Mouse (Mus musculus) layer of hippocampus, postnatal 14 days (tissue): ENCODE data around the gene Ptx4. TPM values are rescaled to one million over a fixed set of nuclear protein-coding genes. Genes with fewer than 3 reads are reported as not detected.
A peak's percentile ranks its signal among the peaks of the same experiment; 100 is the strongest.

ENCODE experiments used
- DNase-seq, 2 experiments: peaks; one replicate each; pipeline ENCODE4 v3.0.0; 2021 to 2022; ENCODE audit warnings: low spot score in 2 of 2, mixed read lengths in 1 of 2
- long read RNA-seq, 2 experiments: library from polyadenylated mRNA; stranded (forward); transcript quantifications; one replicate each; pipeline ENCODE4 v2.0.0; 2021
- total RNA-seq, 2 experiments: library from RNA; stranded (reverse); gene quantifications; 2 replicates each; pipeline ENCODE4 v1.2.3; 2021

Gene Ptx4
- 1 to 10 TPM; 1.4 to 1.6 TPM for total RNA-seq
- long read RNA-seq, experiment 1, partial matches to known transcripts: 0 of 3 reads
- long read RNA-seq, experiment 1, other reads (novel, unspliced or antisense): 0 of 3 reads
- long read RNA-seq, experiment 2, partial matches to known transcripts: 1 of 2 reads
- long read RNA-seq, experiment 2, other reads (novel, unspliced or antisense): 0 of 2 reads

DNA sequence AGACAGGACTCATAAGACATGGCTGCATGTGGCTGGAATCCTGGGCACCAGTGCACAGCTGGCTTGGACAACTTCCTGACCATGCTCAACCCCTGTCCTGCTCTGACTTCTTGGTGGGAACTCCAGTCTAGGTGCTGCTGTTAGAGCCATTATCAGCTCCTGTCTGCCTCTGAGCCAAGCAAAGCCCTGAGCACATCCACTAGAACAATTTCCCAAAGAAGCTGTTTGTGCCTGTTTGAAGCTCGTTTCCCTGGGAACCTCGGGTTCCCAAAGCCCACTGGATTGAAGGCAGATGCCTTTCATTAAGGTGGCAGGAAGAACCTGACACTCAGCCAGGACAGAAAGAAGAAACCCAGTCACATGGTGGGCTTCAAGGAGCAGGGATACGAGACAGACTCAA, at the start of gene Ptx4:
Gene Ptx4, plus strand, starts transcription at position 355 of the 400 bp plus-strand sequence.
- no peak for DNase-seq

DNA sequence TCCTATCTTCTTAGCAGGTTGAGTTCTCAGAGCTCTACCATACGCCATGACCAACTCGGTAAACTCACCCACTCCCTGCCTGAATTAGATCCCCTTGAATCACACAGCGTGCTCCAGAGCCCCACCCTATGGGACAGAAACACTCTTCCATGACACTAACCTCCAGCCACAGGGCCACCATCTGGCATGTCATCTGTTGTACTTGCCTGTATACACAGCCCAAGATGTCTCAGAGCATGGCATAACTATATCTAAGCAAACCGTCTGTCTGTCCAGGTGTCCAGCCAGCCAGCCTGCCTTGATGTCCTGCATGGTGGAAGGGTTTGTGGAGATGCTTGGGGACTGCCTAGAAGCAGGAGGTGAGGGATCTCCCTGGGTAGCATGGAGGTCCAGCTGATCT, 43.7 kb upstream of the Ptx4 start:
- DNase-seq: no peak

DNA sequence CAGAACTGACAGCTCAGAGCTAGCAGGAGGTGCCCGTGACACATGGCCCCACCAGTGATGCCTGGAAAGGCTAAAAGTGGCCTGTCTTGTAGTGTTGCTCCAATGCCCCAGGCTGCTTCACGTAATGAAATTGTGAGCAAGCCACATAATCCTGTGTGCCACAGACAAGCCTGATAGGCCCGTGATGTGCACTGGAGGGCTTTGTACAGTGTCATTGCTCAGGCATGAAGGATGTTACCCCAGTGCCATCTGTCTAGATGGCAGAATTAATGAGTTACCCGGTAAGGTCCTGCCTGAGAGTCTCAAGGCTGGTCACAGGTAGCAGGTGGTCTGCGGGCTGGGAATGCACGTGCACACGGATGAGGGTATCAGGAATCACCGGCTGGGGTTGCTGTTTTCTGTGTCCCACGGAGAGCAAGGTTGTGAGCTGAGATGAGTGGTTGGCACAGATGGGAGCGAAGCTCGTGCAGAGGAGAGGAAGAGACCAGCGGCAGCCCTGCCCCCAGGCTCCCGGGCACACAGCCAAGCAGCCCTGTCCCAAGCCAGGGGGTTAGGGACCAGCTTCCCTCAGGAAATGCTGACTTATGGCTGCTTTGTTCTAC, 42.7 kb upstream of the Ptx4 start:
- peak; percentile 54 to 60 for DNase-seq

- no peak for DNase-seq
Observed at GRCm38 (mm10) chr17:25080210-25080609, 40.4 kb upstream of the Ptx4 start.

DNA sequence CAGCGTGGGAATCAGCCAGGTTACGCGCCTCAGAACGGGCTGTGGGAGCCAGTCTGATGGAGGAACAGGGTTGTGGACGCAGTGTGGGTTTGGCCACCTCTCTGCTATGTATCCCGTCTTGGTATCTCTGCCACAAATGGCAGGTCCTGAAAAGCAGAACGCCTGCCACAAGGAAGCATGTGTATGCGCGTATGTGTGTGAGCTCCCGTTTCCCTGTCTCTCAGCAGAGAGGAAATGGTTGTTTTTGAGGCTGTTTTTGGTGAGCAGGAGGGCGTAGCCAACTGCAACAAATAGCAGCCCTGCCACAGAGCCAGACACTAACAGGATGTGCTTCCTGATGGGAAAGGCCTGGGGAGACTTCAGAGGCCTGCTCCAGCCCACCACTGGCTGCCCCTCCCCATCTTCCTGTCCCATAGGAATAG, 39.6 kb upstream of the Ptx4 start:
- peak in 1 of 2 experiments; percentile 22 for DNase-seq

DNA sequence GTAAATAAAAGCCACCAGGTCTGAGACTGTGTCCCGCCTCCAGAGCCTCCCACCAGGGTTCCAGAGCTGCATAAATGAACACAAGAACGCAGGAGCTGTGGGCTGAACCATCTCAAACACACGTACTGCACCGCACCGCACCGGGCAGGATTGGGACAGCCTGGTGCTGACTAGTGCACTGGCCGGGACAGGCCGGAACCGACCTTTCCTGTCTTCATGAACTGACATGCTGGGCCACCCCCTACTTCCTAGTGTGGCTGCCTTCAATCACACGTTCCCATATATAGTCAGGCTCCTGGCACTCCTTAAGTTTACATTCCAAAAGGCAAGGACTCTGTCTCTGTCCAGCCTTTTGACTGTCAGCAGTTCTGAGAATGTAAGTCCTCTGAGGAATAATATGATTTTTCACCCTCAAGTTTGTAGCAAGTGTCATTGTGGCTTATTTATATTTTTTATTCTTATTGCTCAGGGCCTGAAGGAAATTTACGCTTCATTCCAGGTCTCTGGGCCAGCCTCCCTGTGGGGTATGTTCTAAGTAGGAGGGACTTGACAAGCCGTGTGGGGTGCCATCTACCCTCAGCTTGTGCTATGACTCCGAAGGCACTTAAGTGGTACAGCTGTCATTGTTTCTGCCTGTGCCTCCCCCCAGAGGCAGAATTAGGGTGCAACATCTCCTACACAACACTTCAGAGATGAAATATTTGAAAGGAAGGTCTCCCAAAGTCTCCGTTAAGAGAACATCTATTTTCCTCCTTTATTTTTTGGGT, 38.3 kb upstream of the Ptx4 start:
- DNase-seq: peak in 1 of 2 experiments; percentile 31

DNA sequence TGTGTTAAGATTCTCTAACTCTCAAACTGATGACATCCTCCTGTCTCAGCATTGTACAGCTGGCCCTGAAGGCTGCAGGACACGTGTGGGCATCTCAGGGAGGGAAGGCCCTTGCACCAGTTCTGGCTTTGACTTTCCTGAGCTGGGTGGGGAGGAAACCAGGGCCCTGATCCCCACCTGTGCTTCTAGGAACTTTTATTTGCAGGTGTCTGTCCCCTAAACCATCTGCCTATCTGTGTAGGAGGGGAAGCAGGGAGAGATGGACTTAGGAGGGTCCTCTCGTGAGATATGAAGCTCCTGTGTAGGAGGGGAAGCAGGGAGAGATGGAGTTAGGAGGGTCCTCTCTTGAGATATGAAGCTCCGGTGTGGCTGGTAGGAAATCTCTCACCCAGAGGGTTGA, 37.7 kb upstream of the Ptx4 start:
- no peak for DNase-seq

GRCm38 (mm10) chr17:25083444-25083931, 37.1 kb upstream of the Ptx4 start, which contains the start of gene Tmem204:
Tmem204 (minus strand) TSS chr17:25083591.
- DNase-seq: no peak

DNA sequence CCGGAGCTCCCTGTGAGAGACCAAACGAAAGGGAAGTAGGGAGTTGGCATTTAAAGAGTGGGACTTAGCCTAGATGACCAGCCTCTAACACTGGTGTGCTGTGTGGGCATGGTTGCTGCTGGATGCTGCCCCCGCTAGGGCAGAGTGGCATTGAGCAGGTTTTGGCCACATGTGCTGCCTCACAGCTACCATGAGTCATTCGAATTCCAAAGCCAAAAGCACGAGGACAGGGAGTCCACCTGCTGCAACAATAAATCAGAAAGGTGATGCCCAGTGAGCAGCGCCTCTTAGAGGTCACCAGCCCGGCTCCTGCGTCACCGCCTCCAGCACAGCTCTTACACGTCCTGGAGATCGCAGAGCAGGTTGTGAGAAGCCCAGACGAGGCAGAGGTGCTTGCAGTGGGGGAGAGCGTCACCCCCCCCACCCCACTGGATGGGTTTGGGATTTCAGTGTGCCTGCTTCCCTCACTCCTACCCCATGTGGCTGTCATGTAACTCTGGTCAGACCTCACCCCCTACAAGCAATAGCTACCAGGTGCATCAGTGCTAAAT, 35.6 kb upstream of the Ptx4 start:
- no peak for DNase-seq

- no peak for DNase-seq
Observed at GRCm38 (mm10) chr17:25086724-25087123, 33.8 kb upstream of the Ptx4 start.

DNA sequence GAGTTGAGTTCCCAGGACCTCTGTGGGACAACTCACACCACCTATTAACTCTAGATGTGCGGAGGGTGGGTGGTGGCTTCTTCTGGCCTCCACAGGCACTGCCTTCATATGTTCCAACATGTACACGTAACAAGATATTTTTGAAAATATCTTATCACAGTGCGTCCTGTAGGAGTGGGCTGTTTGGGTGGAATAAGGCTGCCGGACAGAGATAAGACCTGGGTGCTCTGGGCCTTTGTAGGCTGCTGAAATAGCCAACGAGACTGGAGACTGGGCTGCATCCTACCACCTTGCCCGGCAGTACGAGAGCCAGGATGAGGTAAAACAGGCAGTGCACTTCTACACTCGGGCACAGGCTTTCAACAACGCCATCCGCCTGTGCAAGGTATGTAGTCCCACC, 31.4 kb upstream of the Ptx4 start:
- DNase-seq: no peak

DNA sequence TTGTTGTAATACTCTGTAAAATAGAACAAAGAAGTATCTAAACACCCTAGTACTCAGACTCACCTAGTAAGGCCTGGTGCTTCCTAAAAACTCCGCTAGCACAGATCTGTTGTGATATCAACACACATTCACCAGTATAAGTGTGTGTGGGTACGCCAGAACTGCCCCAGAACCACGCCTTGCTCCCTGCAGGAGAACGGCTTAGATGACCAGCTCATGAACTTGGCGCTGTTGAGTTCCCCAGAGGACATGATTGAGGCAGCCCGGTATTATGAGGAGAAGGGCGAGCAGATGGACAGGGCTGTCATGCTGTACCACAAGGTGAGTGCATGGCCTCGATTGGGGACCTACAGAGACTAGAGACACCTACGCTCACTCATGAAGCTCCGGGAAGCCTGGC, 30.1 kb upstream of the Ptx4 start:
- DNase-seq: no peak

DNA sequence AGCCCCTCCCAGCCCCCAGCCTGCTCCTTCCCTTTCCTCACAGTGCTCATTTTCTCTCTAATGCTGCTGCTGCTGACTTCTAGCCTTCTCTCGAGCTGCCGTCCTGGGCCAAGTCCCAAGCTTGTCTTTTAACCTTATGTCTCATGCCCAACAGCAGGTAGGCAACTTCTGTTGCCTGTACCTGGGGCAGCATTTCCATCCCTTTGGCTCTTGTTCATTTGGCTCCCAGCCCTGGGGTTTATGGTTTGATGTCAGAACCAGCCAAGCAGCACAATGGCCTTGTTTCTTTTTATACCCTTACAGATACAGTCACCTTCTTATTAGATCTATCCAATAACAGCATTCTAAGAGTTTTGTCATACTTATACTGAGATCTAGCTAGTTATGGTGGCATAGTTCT, 24.3 kb upstream of the Ptx4 start:
- no peak for DNase-seq

DNA sequence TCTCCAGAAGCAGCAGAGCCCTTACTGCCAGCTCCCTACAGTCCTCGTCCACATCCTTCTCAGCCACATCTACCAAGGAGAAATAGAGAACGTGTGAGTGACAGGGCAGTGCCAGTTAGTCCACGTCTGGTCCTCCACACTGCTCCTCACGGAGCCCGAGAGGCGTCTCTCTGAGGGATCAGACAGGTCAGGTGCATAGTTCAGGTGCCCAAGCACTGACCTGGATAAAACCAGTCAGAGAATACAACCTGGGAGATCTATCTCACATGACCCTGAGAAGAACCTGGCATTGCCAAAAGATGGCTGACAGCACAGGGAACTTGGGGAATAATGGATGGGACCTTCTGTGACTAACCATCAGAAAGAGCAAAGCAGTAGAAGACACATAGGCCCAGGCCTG, 20.5 kb upstream of the Ptx4 start:
- no peak for DNase-seq

GRCm38 (mm10) chr17:25101338-25101737, 19.2 kb upstream of the Ptx4 start:
- no peak for DNase-seq

GRCm38 (mm10) chr17:25107786-25108185, 12.8 kb upstream of the Ptx4 start:
- DNase-seq: no peak

DNA sequence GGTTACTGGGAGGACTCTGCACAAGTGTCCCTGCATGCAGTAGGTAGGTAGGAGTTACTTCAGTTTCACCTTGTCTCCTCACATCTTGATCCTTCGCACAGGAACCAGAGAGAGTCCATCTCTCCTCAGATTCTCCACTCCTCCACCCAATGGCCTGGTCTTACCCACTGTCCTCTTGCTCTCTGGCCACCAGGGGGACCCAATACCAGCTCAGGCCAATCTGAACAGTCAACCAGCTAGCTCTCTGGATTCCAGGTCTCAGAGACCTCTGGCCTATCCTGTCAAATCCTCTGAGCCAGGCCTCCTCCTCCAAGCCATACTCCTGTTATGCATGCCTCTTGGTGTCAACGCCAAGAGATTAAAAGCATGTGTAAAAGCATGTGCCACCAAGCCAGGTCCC, 11.0 kb upstream of the Ptx4 start:
- no peak for DNase-seq

DNA sequence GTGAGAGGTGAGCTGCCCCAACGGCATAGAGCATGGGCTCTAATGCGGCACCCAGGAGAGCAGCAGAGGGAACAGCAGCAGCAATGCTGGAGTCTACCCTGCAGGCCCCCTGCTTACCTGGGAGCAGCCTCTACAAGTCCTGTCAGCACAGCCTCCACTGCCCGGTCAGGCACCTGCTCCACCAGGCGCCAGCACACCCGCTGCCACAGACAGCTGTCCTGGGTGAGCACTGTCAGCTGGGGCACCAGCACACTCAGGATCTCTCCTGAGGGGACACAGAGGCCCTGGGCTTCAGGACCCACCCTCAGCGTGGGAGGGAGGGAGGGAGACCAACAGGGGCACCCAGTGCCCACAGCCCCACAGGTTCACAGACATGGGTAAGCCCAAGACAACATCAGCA, 10.0 kb upstream of the Ptx4 start:
- no peak for DNase-seq

DNA sequence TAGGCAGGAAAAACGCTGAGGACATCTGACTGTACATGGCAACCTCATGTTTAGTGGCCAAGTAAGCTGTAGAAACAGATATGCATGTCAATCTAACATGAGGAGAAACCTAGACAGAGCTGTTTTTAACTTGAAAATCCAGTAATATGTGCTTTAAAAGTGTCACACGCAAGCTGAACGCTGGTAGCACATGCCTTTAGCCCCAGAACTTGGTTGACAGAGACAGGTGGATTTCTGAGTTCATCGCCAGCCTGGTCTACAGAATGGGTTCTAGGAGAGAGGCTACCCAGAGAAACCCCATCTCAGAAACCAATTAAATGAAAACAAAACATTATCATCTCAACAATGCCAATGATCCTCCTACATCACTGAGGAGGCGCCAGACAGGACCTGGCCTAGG, 9.3 kb upstream of the Ptx4 start:
- DNase-seq: no peak

DNA sequence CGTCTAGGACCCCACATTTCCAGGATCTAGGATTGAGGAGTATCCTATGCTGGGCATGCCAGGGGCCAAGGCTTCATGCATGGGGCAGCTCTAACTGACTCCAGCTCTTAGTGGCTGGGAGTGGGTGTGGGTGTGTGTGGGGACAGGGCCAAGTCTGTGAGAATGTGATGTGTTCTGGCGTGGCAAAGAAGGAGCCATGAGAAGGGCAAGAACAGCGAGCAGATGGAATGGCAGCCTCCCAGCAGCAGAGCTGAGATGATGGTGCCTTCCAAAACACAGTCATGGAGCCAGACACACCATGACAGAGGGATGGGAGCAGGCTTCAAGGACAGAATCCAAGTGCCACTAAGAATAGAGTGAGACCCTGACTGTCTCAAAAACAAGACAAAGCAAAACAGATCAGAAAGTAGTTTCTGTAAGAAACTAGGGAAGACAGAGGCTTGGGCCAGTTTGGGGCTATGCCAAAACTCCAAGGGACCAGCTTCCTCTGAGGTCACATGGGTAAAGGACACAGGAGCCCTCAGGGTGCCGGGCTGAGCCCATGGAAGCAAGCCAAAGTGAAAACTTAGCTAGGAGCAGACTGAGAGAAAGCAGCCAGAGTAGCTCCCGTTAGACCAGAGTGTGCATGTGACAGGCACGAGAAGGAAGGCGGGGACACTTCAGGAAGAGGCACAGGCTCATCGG, 8.7 kb upstream of the Ptx4 start:
- peak; percentile 20 to 49 for DNase-seq

- no peak for DNase-seq
Observed at GRCm38 (mm10) chr17:25112423-25112810, 8.1 kb upstream of the Ptx4 start.
